Mouse (Mus musculus) heart, postnatal 0 days (tissue): ENCODE results near the gene Vwa2. TPM values are rescaled to one million over a fixed set of nuclear protein-coding genes. Genes with fewer than 3 reads are reported as not detected.
A peak's percentile ranks its signal among the peaks of the same experiment; 100 is the strongest.

Experiments
- ATAC-seq: fragments of 200-750 bp; cut with Nextera tagmentation; 2 replicates; pipeline ENCODE4 v1.8.0; 2017; ENCODE audit warnings: low read depth, moderate number of reproducible peaks, moderate library complexity; ENCODE audit not compliant: insufficient read depth
- DNase-seq: peaks from one replicate; pipeline ENCODE4 v3.0.0-alpha.2; 2016; ENCODE audit warnings: low spot score
- H3K27ac ChIP-seq: fragments of 300-500 bp; sonication (generic); 2 replicates; pipeline ENCODE4 v1.5.1; 2014; ENCODE audit warnings: low read depth, mild to moderate bottlenecking
- H3K27me3 ChIP-seq: fragments of 300-500 bp; sonication (generic); 2 replicates; pipeline ENCODE4 v1.6.1; 2014; ENCODE audit warnings: low read length, mixed read lengths; ENCODE audit not compliant: control insufficient read depth, insufficient read depth
- H3K36me3 ChIP-seq: fragments of 300-500 bp; sonication (generic); replicated peaks from 2 replicates; pipeline ENCODE4 v1.6.1; 2014; ENCODE audit warnings: low read length, mixed read lengths; ENCODE audit not compliant: control insufficient read depth, insufficient read depth
- H3K4me1 ChIP-seq: fragments of 300-500 bp; sonication (generic); 2 replicates; pipeline ENCODE4 v1.6.1; 2014; ENCODE audit warnings: antibody characterized with exemption; ENCODE audit not compliant: control insufficient read depth, insufficient read depth
- H3K4me2 ChIP-seq: fragments of 300-500 bp; sonication (generic); 2 replicates; pipeline ENCODE4 v1.6.1; 2014; ENCODE audit warnings: low read depth, mild to moderate bottlenecking, low read length, moderate library complexity
- H3K4me3 ChIP-seq: fragments of 300-500 bp; sonication (generic); 2 replicates; pipeline ENCODE4 v1.5.1; 2014; ENCODE audit warnings: low read depth, low read length
- H3K9ac ChIP-seq: fragments of 300-500 bp; sonication (generic); replicated peaks from 2 replicates; pipeline ENCODE4 v1.6.1; 2014; ENCODE audit warnings: low read depth, low read length, mixed read lengths
- H3K9me3 ChIP-seq: fragments of 300-500 bp; sonication (generic); replicated peaks from 2 replicates; pipeline ENCODE4 v1.6.1; 2016; ENCODE audit warnings: low read length; ENCODE audit not compliant: control insufficient read depth
- CTCF ChIP-seq: IDR thresholded peaks from 2 replicates; pipeline ENCODE4 v1.5.1; 2016; ENCODE audit warnings: antibody characterized with exemption, control low read depth, low read depth
- EP300 ChIP-seq: IDR thresholded peaks from 2 replicates; pipeline ENCODE4 v1.6.1; 2016; ENCODE audit warnings: antibody characterized with exemption, low read depth
- WGBS: fragments of 180-500 bp; shearing (Covaris S2); extraction: QIAGEN DNeasy Blood & Tissue Kit; methylation state at CpG from one replicate; pipeline ENCODE4 v1.1.7; 2014; 5-methylcytosine and 5-hydroxymethylcytosine counted together
- polyA plus RNA-seq: library from polyadenylated mRNA; unstranded; fragments of >200 nt; fragmentation: Nextera tagmentation; extraction: Ambion mirVana; gene quantifications from 2 replicates; pipeline ENCODE4 v1.2.1, GENCODE M21; 2015
- total RNA-seq: library from RNA; depleted of rRNA; stranded (reverse); fragments of >200 nt; gene quantifications from 2 replicates; pipeline ENCODE4 v1.2.3, GENCODE M21; 2014; ENCODE audit warnings: low replicate concordance

The Vwa2 gene
- total and polyA plus RNA-seq, 2 experiments from 2014 or later, result 0.11 TPM; not detected in 1

DNA sequence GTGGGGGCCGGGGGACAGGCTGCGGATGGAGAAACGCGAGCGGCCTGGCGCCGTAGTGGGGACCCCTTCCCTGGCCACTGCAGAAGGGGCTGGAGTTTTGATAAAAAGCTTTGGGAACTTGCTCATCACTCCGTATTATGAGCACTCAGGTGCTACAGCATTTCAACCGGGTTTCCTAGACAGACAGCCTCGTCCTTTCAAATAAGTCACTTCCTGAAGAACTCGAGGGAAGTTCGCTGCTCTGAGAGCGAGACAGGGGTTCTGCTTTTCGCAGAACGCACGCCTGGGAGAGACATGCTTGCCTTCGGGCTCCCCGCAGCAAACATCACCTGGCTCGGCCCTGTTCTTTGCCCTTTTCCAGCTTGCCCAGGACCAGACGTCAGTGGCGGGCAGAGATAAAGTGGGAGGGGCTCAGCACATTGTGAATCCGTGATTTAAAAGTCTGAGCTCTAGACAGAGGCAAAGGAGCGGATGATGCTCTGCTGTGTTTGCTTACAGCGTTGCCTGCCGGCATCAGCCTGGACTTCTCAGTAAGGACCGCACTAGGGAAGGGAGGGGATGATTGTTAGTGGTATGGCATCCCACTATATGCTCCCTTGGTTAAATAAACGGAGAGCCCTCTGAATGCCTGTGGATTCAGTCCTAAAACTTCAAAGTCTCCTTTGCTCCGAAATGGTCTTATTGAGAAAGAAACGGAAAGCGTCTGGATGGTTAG, 709 bp downstream of the Vwa2 start:
- ATAC-seq, result no peak
- Histone ChIP-seq H3K36me3 (no peaks in the 10 kb centered on the region), H3K4me2 (peak overlapping the region; percentile 91), H3K27ac (no peak overlapping the region), H3K27me3 (peaks cover 87% of the 10 kb centered on the region), H3K4me3 (peak overlapping the region; percentile 56), H3K9ac (no peak overlapping the region; the same call in 1 of the 2 replicates), H3K9me3 (no peaks in the 10 kb centered on the region), H3K4me1 (peaks cover 5% of the 10 kb centered on the region; the same call in 1 of the 2 replicates)
- TF ChIP-seq CTCF (no peak), EP300 (no peak)
- 11% methylated on average over 30 of the region's 30 CpGs for WGBS
- DNase-seq, result no peak

DNA sequence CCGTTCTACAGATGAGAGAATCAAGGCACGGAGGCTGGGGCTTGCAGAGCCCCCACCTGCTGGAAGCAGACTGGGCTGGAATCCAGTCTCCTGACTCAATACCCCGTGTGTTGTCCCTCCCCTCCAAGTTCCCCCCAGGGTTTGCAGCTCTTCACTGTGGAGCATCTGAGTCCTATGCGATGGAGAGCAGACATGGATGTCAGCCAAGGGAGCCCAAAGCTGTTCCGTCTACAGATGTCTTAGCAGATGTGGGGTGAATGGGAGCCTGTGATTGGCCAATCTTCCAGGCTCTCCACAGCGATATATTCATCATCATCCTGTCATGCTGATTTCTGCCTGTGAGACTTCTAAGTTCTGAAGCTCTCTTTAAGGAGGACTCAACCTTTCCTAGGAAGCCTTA, 3.3 kb downstream of the Vwa2 start:
- no peak for ATAC-seq
- no peak overlapping the region for H3K4me3 ChIP-seq
- DNase-seq, result no peak
- 54% methylated on average over 6 of the region's 6 CpGs for WGBS
- no peak overlapping the region for H3K4me2 ChIP-seq
- no peaks in the 10 kb centered on the region for H3K36me3 ChIP-seq
- H3K9me3 ChIP-seq, result no peaks in the 10 kb centered on the region
- no peak for TF ChIP-seq CTCF
- TF ChIP-seq EP300, result no peak
- H3K4me1 ChIP-seq, result peaks cover 5% of the 10 kb centered on the region; the same call in 1 of the 2 replicates
- no peak overlapping the region for H3K9ac ChIP-seq
- H3K27me3 ChIP-seq, result peaks cover 68% of the 10 kb centered on the region
- H3K27ac ChIP-seq, result no peak overlapping the region

DNA sequence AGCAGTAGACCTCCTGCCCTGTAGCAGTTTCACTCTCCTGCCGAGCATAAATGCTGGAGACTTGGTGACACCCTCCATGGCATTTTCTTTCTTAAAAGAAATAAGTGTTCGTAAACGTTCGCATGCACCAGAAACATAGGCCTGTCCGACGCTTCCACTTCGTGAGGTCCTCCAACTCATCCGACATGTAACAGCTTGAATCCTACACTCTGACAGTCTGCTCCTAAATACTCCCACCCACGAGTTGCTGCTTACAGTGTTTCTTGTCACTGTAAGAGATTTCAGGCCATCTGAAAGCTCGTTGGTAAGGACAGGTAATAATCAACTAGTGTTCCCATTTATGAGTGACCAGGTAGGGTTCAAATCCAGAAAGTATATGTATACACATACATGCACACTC, 13.8 kb downstream of the Vwa2 start:
- 81% methylated on average over 10 of the region's 10 CpGs for WGBS
- no peaks in the 10 kb centered on the region for H3K27me3 ChIP-seq
- DNase-seq, result no peak

GRCm38 (mm10) chr19:56888654-56889053, 14.6 kb downstream of the Vwa2 start:
- Histone ChIP-seq H3K4me2 (no peak overlapping the region), H3K9ac (no peak overlapping the region), H3K4me1 (peaks cover 1% of the 10 kb centered on the region; the same call in 1 of the 2 replicates), H3K27ac (no peak overlapping the region), H3K4me3 (no peak overlapping the region), H3K27me3 (no peaks in the 10 kb centered on the region), H3K9me3 (no peaks in the 10 kb centered on the region), H3K36me3 (no peaks in the 10 kb centered on the region)
- TF ChIP-seq CTCF (no peak), EP300 (no peak)
- DNase-seq, result no peak
- 69% methylated on average over 5 of the region's 5 CpGs for WGBS
- no peak for ATAC-seq

More for the DNA sequence above, 13.8 kb downstream of the Vwa2 start:
- no peak overlapping the region for H3K4me2 ChIP-seq
- H3K9ac ChIP-seq, result no peak overlapping the region
- no peak overlapping the region for H3K27ac ChIP-seq
- no peaks in the 10 kb centered on the region for H3K9me3 ChIP-seq
- no peak overlapping the region for H3K4me3 ChIP-seq
- H3K4me1 ChIP-seq, result peaks cover 9% of the 10 kb centered on the region
- H3K36me3 ChIP-seq, result no peaks in the 10 kb centered on the region
- no peak for TF ChIP-seq EP300
- TF ChIP-seq CTCF, result no peak
- ATAC-seq, result no peak

- DNase-seq (no peak), ATAC-seq (no peak)
- 64% methylated on average over 2 of the region's 2 CpGs for WGBS
- TF ChIP-seq CTCF, result no peak
- no peak for TF ChIP-seq EP300
- Histone ChIP-seq H3K9me3 (no peaks in the 10 kb centered on the region), H3K4me2 (no peak overlapping the region), H3K27me3 (no peaks in the 10 kb centered on the region), H3K9ac (no peak overlapping the region), H3K27ac (no peak overlapping the region), H3K4me1 (no peaks in the 10 kb centered on the region), H3K36me3 (no peaks in the 10 kb centered on the region), H3K4me3 (no peak overlapping the region)
Observed at GRCm38 (mm10) chr19:56891438-56891837, 17.4 kb downstream of the Vwa2 start.

- H3K4me2 ChIP-seq, result no peak overlapping the region
- no peak for DNase-seq
- H3K9me3 ChIP-seq, result no peaks in the 10 kb centered on the region
- 87% methylated on average over 5 of the region's 5 CpGs for WGBS
- H3K4me1 ChIP-seq, result no peaks in the 10 kb centered on the region
- no peak overlapping the region for H3K4me3 ChIP-seq
- no peaks in the 10 kb centered on the region for H3K36me3 ChIP-seq
- no peaks in the 10 kb centered on the region for H3K27me3 ChIP-seq
- no peak overlapping the region for H3K27ac ChIP-seq
- ATAC-seq, result no peak
- H3K9ac ChIP-seq, result no peak overlapping the region
- TF ChIP-seq CTCF (no peak), EP300 (no peak)
Observed at GRCm38 (mm10) chr19:56892586-56892985, 18.5 kb downstream of the Vwa2 start.
